Mouse (Mus musculus) stomach, postnatal 0 days (tissue): ENCODE measurements around the gene Kat6b.

ENCODE experiments used
- CTCF ChIP-seq: IDR thresholded peaks from 2 replicates; pipeline ENCODE4 v1.5.1; 2016; ENCODE audit warnings: antibody characterized with exemption, low read depth, mild to moderate bottlenecking, moderate library complexity
- EP300 ChIP-seq: optimal IDR thresholded peaks from 2 replicates; pipeline ENCODE3; 2016; ENCODE audit warnings: antibody characterized with exemption

DNA sequence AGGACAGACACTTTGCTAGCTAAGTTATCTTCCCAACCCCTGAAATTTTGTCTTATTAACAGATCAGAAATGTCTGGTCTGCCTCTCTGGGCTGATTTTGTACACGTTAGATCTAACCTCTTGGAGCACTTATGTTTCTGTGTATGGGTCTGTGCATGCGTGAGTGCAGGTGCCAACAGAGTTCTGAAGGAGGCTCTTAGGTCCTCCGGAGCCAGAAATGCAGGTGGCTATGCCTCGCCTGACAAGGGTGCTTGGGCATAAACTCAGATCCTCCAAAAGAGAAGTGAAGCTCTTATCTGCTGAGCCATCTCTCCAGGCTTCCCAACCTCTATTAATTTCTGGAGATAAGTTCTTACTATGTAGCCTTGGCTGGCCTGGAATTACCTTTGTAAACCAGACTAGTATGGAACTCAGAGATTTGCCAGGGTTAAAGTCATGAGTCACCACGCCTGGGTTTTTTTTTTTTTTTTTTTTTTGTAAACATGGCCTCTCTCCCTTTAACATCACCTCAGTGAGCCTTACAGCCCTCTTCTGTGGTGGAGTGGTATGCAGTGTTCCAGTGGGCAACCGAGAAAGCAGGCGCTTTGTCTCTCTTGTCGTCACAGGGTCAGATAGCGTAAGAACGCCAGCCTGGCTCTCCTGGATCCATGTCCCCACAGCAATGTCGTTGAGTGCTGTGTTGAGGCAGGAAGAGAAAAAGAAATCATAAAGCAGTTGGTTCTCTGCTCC, 79.4 kb downstream of the Kat6b start:
- TF ChIP-seq EP300 (no peak), CTCF (no peak)
